Mouse (Mus musculus) layer of hippocampus, adult 8-10 months (tissue): ENCODE data around the gene Ranbp17. TPM values are rescaled to one million over a fixed set of nuclear protein-coding genes. Genes with fewer than 3 reads are reported as not detected.

ENCODE experiments used
- DNase-seq, 2 experiments: peaks; one replicate each; pipeline ENCODE4 v3.0.0; 2022; ENCODE audit warnings: low spot score in 2 of 2
- total RNA-seq, 4 experiments: library from RNA; stranded (reverse); gene quantifications; 2 replicates each; pipeline ENCODE4 v1.2.4; 2022

Gene Ranbp17
- total RNA-seq, 4 experiments from 2014 or later = 7.3 to 10.9 (median 9.0) TPM

- DNase-seq = no peak
These were observed 315.0 kb downstream of the Ranbp17 start for GRCm38 (mm10) chr11:33198351-33199116.

GRCm38 (mm10) chr11:33197673-33198072 lies 315.9 kb downstream of the Ranbp17 start:
- no peak for DNase-seq

GRCm38 (mm10) chr11:33197133-33197514 lies 316.4 kb downstream of the Ranbp17 start:
- DNase-seq = no peak

DNA sequence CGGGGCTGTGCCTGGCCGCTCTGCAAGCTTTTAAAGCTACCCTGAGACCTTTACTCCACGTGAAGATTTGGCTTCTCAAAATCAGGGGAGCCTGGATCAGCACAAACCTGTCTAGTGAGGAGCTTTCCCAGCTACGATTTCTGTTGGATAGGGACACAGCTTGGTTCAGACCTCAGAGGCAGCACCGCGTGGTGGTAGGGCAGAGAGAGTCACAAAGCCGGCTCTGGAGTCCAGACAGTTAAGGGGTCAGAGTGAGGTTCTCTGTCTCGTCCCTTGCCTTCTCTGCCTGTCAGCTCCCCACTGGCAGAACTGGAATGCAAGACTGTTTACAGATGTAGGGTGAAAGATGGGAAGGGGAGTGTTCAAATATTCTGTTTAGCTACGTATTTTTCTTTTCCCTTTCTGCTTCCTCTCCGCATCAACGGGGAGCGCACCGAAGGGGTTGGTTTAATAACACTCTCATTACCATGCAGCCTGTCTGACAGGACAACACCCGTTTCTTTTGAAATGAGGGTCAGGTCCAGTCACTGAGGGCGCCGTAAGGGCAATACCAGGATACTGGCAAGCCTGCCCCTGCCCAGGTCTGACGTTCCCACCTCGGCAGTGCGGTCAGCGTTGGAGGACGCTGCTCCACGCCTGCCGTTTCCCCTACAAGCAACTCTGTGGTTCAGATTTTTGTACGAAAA lies 317.0 kb downstream of the Ranbp17 start:
- DNase-seq = no peak

GRCm38 (mm10) chr11:33195531-33196446 lies 317.8 kb downstream of the Ranbp17 start:
- no peak for DNase-seq

- DNase-seq = no peak
These were observed 318.5 kb downstream of the Ranbp17 start for GRCm38 (mm10) chr11:33195061-33195460.

DNA sequence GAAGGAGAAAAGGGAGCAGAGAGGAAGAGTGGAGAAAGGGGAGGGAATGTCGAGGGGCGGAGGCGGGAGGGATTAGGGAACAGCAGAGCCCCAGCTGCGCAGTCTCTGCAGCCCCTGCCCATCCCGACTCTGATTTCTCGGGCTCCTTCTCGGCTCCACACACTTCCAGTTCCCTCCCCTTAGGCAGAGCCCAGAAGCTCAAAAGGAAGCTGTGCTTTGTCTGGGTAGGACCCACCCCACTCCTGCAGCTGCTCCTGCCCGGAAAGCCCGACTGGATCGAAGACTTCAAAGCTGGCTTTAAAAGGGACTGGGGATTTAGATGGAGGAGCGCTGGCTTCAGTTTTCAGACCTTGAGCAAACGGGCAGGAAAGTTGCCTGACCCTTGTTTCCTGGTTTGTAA lies 319.9 kb downstream of the Ranbp17 start:
- DNase-seq = no peak

DNA sequence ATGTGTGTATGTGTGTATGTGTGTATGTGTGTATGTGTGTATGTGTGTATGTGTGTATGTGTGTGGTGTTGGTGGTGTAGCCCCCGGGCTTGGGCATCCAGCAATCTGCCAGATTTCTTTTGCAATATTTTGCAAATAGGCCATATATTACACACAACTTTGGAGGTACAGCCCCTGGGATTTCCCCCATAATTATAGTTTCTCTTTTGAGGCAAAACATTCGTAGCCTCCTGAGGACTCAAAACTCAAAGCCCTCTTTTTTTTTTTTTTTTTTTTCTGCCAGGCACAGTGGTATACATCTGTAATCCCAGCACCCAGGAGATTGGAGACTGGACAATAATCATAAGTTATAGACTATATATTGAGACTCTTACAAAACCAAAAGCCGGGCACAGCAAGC lies 331.7 kb downstream of the Ranbp17 start:
- DNase-seq = no peak

DNA sequence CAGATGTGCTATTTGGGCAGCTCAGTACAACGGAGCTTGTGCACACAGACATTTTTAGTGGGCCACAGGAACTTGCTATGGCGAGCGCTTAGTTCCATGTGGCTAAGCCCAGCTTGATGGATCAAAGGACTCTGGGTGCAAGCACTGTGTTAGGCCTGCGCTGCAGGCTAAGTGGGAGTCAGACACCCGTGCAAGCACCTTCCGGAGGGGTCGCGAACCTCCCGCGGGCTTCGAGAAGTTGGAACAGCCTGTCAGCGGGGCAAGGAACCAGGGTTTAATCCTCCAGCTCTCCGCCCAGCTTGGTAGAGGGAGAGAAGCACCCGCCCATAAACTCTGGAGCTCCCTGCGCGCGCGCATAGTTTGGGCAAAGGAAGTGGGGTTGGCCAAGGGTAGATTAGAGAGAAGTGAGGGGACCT lies 332.8 kb downstream of the Ranbp17 start:
- DNase-seq = no peak

- no peak for DNase-seq
These were observed 333.7 kb downstream of the Ranbp17 start for GRCm38 (mm10) chr11:33179802-33180201.

GRCm38 (mm10) chr11:33176525-33177245 lies 336.9 kb downstream of the Ranbp17 start:
- DNase-seq = peak in 1 of 2 experiments; percentile 38

- no peak for DNase-seq
These were observed 337.8 kb downstream of the Ranbp17 start for GRCm38 (mm10) chr11:33175768-33176167.

GRCm38 (mm10) chr11:33170489-33170888 lies 343.1 kb downstream of the Ranbp17 start:
- DNase-seq = peak in 1 of 2 experiments; percentile 50

DNA sequence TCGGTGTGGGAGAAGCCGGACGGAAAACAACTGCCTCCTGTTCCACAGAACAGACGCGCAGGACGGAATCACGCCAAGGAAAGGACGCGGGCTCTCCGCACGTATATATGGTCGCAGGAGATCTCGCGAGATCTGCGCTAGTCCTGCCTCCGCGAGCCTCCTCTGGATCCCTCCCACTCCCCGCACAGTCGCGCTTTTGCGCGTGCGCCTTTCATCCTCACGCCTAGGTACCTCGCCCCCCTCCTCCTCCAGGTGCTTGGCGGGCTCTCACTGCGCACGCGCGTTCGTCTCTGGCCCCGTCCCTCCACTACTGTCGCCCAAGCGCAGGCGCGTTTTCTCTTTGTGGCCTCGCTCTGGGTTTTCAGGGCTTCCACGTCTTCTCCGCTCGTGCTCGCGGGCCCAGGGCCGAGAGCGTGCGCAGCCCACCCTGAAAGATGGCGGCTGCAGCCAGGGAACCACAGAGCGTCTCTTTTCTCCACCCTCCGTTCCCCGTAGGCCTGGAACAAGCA lies 350.5 kb downstream of the Ranbp17 start, which contains the start of gene Npm1:
Gene Npm1, minus strand, starts transcription at position 209 of the 509 bp plus-strand sequence.
- DNase-seq = peak; percentile 99

GRCm38 (mm10) chr11:33162211-33162997 lies 351.1 kb downstream of the Ranbp17 start:
- peak; percentile 57 to 61 for DNase-seq

Other genes starting within 250 kb of the Ranbp17 start
- gene Gm12117, start 237.0 kb downstream of the Ranbp17 start, total RNA-seq = 1 to 10 TPM in 1 of 4 experiments, under 1 TPM in 1, not detected in 2; 0.49 to 1.4 TPM
- gene Gabrp, start 65.2 kb upstream of the Ranbp17 start, total RNA-seq = not detected
- not detected for gene D130052B06Rik, start 85.6 kb upstream of the Ranbp17 start, total RNA-seq